Mouse (Mus musculus): Measurements from ENCODE around the gene Prb1.
"Not testable (repeated sequence)": the region's sequence is repeated elsewhere in the genome, so short reads cannot be mapped to it uniquely, and the experiment has no call there.

Gene Prb1

DNA sequence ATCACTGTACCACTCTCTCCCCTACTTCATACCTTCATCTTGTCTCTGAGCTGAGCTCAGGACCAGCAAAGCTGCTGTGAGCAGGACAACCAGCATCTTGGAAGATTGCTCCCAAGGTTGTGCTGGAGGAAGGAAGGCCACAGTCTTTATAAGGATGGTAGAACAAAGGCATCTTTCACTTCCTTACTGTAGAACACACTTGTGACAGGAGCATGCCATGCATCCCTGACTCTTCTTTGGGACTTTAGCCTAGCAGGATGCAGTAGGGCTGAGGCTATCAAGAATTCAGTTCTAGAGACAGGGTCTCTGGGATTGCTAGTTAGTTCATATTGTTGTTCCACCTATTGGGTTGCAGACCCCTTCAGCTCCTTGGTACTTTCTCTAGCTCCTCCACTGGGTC is at the start of gene Prb1:
TSS of gene Prb1 (minus strand) at position 101 of the 400 bp plus-strand sequence.
- DNase-seq (ENCODE audit: low spot score) = not testable (repeated sequence)

Measured in MN1 (cell line).